Mouse (Mus musculus) heart, adult 2 months (tissue): ENCODE data around the gene Zfhx3.

Experiments
- CTCF ChIP-seq: fragments of 200-600 bp; IDR thresholded peaks from 2 replicates; pipeline ENCODE4 v1.8.1; 2022; ENCODE audit warnings: antibody characterized with exemption, mild to moderate bottlenecking, moderate library complexity
- EP300 ChIP-seq: fragments of 200-500 bp; IDR thresholded peaks from 2 replicates; pipeline ENCODE4 v1.6.1; 2011; ENCODE audit warnings: low read depth, low read length, control low read depth; ENCODE audit not compliant: insufficient read depth
- POLR2A ChIP-seq: fragments of 200-500 bp; IDR thresholded peaks from 2 replicates; pipeline ENCODE4 v1.6.1; 2011; ENCODE audit warnings: mild to moderate bottlenecking, low read depth, low read length, control low read depth; ENCODE audit not compliant: insufficient read depth

- TF ChIP-seq EP300 = no peak
- no peak for TF ChIP-seq CTCF
- TF ChIP-seq POLR2A = no peak
Measured at GRCm38 (mm10) chr8:108474556-108474955, 532.1 kb downstream of the Zfhx3 start.
